Comparison of ENCODE assay signal across 24 mouse cellular contexts in genomic region chr13:57525946-57526345, GRCm38 (mm10).
A peak's percentile ranks its signal among the peaks of the same experiment; 100 is the strongest.
DNase-seq lines count a peak whose midpoint lies in the region; TF ChIP-seq lines count a peak whose summit lies in the region.
"Had no signal": no experiment of that assay in that cellular context is flagged by ENCODE, and none has a peak within 500 bp of the region (broad histone marks: within the 10 kb centered on the region; RNA-seq: fewer than 3 reads in every experiment).

No protein-coding gene starts in this region.

- DNase-seq in ES-CJ7 (ENCODE audit: low read depth, low spot score): peak; percentile 78
- peak; percentile 82 for DNase-seq in R1 (ENCODE audit: low read depth, low spot score)
- DNase-seq in ZHBTc4 (ENCODE audit: low read depth, low spot score): peak; percentile 78
- no peak for DNase-seq in forebrain, embryonic 10.5 days (ENCODE audit: extremely low spot score, low spot score)
- DNase-seq in layer of hippocampus, adult 18-20 months (ENCODE audit: low spot score in 2 of 2): no peak
- DNase-seq in kidney, adult 2 months: no peak
- no peak for DNase-seq in adrenal gland, adult 8-10 months
- DNase-seq: adrenal gland, adult 2 months; adrenal gland, postnatal 10 days; adrenal gland, postnatal 14 days; adrenal gland, postnatal 25 days; adrenal gland, postnatal 36 days; B cell, adult 2 months; cerebellum, adult 11 months; cerebellum, adult 11-12 months; cerebellum, adult 18-20 months; cerebellum, adult 2 months; cerebellum, adult 8-10 months; cerebellum, adult 9-10 months; cerebellum, adult 9-11 months had no signal

- no peaks in the 10 kb centered on the region for H3K27me3 ChIP-seq in ES-Bruce4 (ENCODE audit: control insufficient read depth, insufficient read depth, low read length, poor library complexity, severe bottlenecking)
- H3K27me3 ChIP-seq in forebrain, embryonic 10.5 days (ENCODE audit: poor library complexity, severe bottlenecking): peaks cover 5% of the 10 kb centered on the region; the same call in 1 of the 2 replicates
- H3K27me3 ChIP-seq in kidney, adult 2 months (replicated peaks; ENCODE audit: control insufficient read depth, insufficient read depth, low read length): no peaks in the 10 kb centered on the region
- H3K27me3 ChIP-seq: CH12.LX, Patski had no signal

- peak overlapping the region; percentile 53 for H3K27ac ChIP-seq in ES-Bruce4 (ENCODE audit: insufficient read depth, low read length)
- no peak overlapping the region for H3K27ac ChIP-seq in forebrain, embryonic 10.5 days
- H3K27ac ChIP-seq in kidney, adult 2 months (ENCODE audit: insufficient read depth, low read depth, low read length): no peak overlapping the region

- peaks cover 8% of the 10 kb centered on the region; the same call in 1 of the 2 replicates for H3K9me3 ChIP-seq in ES-Bruce4 (replicated peaks; ENCODE audit: control insufficient read depth, insufficient read depth, low read length, poor library complexity, severe bottlenecking)
- H3K9me3 ChIP-seq in forebrain, embryonic 10.5 days: no peaks in the 10 kb centered on the region

- TF ChIP-seq CTCF in ES-Bruce4 (IDR thresholded peaks at IDR 0.05; ENCODE audit: low read depth, low read length): no peak
- TF ChIP-seq CTCF in kidney, adult 2 months (conservative IDR thresholded peaks at IDR 0.05; ENCODE audit: insufficient read depth, insufficient read length, low read depth, low read length): no peak

- no peak overlapping the region for H3K9ac ChIP-seq in ES-Bruce4 (ENCODE audit: low read depth, poor library complexity, severe bottlenecking)

- H3K4me3 ChIP-seq in ES-Bruce4 (ENCODE audit: low read depth, low read length): no peak overlapping the region
- no peak overlapping the region for H3K4me3 ChIP-seq in forebrain, embryonic 10.5 days
- no peak overlapping the region for H3K4me3 ChIP-seq in kidney, adult 2 months (ENCODE audit: insufficient read depth, low read depth, low read length)

- TF ChIP-seq EP300 in ES-Bruce4 (IDR thresholded peaks at IDR 0.05; ENCODE audit: insufficient read depth, low read depth, low read length): no peak

- no peaks in the 10 kb centered on the region for H3K36me3 ChIP-seq in ES-Bruce4 (ENCODE audit: control insufficient read depth, insufficient read depth, low read length, poor library complexity, severe bottlenecking)
- no peaks in the 10 kb centered on the region for H3K36me3 ChIP-seq in forebrain, embryonic 10.5 days (replicated peaks)
- no peaks in the 10 kb centered on the region for H3K36me3 ChIP-seq in kidney, adult 2 months (ENCODE audit: control insufficient read depth, insufficient read depth, low read length)
- H3K36me3 ChIP-seq: G1E had no signal

- H3K4me1 ChIP-seq in ES-Bruce4 (ENCODE audit: control insufficient read depth, insufficient read depth, low read length): peaks cover 2% of the 10 kb centered on the region
- peaks cover 5% of the 10 kb centered on the region; the same call in 1 of the 2 replicates for H3K4me1 ChIP-seq in forebrain, embryonic 10.5 days
- H3K4me1 ChIP-seq in kidney, adult 2 months (ENCODE audit: control insufficient read depth, insufficient read depth, low read length): no peaks in the 10 kb centered on the region

- no peak for TF ChIP-seq POLR2A in ES-Bruce4 (IDR thresholded peaks at IDR 0.05; ENCODE audit: insufficient read depth, low read length)
- TF ChIP-seq POLR2A in kidney, adult 2 months (IDR thresholded peaks at IDR 0.05; ENCODE audit: low read depth, low read length): no peak

Comparison
In these comparisons a context has a peak if more than half of its experiments do, and no peak if none do; other contexts are left out.
1. DNase-seq: peak in ES-CJ7 (single experiment), R1 (single experiment) and ZHBTc4 (single experiment); none in forebrain, embryonic 10.5 days (single experiment), layer of hippocampus, adult 18-20 months (0 of 2), kidney, adult 2 months (single experiment) and adrenal gland, adult 8-10 months (single experiment).